Mouse (Mus musculus) heart, postnatal 0 days (tissue): ENCODE data around the gene Krtap5-2. TPM values are rescaled to one million over a fixed set of nuclear protein-coding genes. Genes with fewer than 3 reads are reported as not detected.
"Not testable (repeated sequence)": the region's sequence is repeated elsewhere in the genome, so short reads cannot be mapped to it uniquely, and the experiment has no call there.

Source experiments
- ATAC-seq: fragments of 200-750 bp; cut with Nextera tagmentation; 2 replicates; pipeline ENCODE4 v1.8.0; 2017; ENCODE audit warnings: low read depth, moderate number of reproducible peaks, moderate library complexity; ENCODE audit not compliant: insufficient read depth
- DNase-seq: peaks from one replicate; pipeline ENCODE4 v3.0.0-alpha.2; 2016; ENCODE audit warnings: low spot score
- H3K27ac ChIP-seq: fragments of 300-500 bp; sonication (generic); 2 replicates; pipeline ENCODE4 v1.5.1; 2014; ENCODE audit warnings: low read depth, mild to moderate bottlenecking
- H3K27me3 ChIP-seq: fragments of 300-500 bp; sonication (generic); 2 replicates; pipeline ENCODE4 v1.6.1; 2014; ENCODE audit warnings: low read length, mixed read lengths; ENCODE audit not compliant: control insufficient read depth, insufficient read depth
- H3K36me3 ChIP-seq: fragments of 300-500 bp; sonication (generic); replicated peaks from 2 replicates; pipeline ENCODE4 v1.6.1; 2014; ENCODE audit warnings: low read length, mixed read lengths; ENCODE audit not compliant: control insufficient read depth, insufficient read depth
- H3K4me1 ChIP-seq: fragments of 300-500 bp; sonication (generic); 2 replicates; pipeline ENCODE4 v1.6.1; 2014; ENCODE audit warnings: antibody characterized with exemption; ENCODE audit not compliant: control insufficient read depth, insufficient read depth
- H3K4me2 ChIP-seq: fragments of 300-500 bp; sonication (generic); 2 replicates; pipeline ENCODE4 v1.6.1; 2014; ENCODE audit warnings: low read depth, mild to moderate bottlenecking, low read length, moderate library complexity
- H3K4me3 ChIP-seq: fragments of 300-500 bp; sonication (generic); 2 replicates; pipeline ENCODE4 v1.5.1; 2014; ENCODE audit warnings: low read depth, low read length
- H3K9ac ChIP-seq: fragments of 300-500 bp; sonication (generic); replicated peaks from 2 replicates; pipeline ENCODE4 v1.6.1; 2014; ENCODE audit warnings: low read depth, low read length, mixed read lengths
- H3K9me3 ChIP-seq: fragments of 300-500 bp; sonication (generic); replicated peaks from 2 replicates; pipeline ENCODE4 v1.6.1; 2016; ENCODE audit warnings: low read length; ENCODE audit not compliant: control insufficient read depth
- CTCF ChIP-seq: IDR thresholded peaks from 2 replicates; pipeline ENCODE4 v1.5.1; 2016; ENCODE audit warnings: antibody characterized with exemption, control low read depth, low read depth
- EP300 ChIP-seq: IDR thresholded peaks from 2 replicates; pipeline ENCODE4 v1.6.1; 2016; ENCODE audit warnings: antibody characterized with exemption, low read depth
- WGBS: fragments of 180-500 bp; shearing (Covaris S2); extraction: QIAGEN DNeasy Blood & Tissue Kit; methylation state at CpG from one replicate; pipeline ENCODE4 v1.1.7; 2014; 5-methylcytosine and 5-hydroxymethylcytosine counted together
- polyA plus RNA-seq: library from polyadenylated mRNA; unstranded; fragments of >200 nt; fragmentation: Nextera tagmentation; extraction: Ambion mirVana; gene quantifications from 2 replicates; pipeline ENCODE4 v1.2.1, GENCODE M21; 2015
- total RNA-seq: library from RNA; depleted of rRNA; stranded (reverse); fragments of >200 nt; gene quantifications from 2 replicates; pipeline ENCODE4 v1.2.3, GENCODE M21; 2014; ENCODE audit warnings: low replicate concordance

Gene Krtap5-2
- total and polyA plus RNA-seq, 2 experiments from 2014 or later: not detected

DNA sequence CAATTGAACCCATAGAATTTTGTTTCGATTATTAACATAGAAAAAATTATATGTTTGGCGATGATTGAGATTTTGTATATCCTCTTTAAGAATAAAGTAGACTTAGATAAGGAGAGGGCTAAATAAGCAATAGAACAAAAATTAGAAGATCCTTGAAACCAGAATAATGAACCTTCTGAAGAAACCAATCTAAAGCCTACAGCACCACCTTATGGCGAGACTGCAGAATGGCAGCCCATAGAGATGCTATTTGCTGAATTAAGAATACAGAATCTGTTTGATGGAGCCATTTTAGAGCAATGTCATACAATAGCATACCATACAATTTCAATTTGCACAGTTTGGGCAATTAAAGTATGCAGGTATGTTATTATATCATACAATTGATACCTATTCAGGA lies 6.0 kb downstream of the Krtap5-2 start:
- no peak for TF ChIP-seq EP300
- peak; percentile 67 for TF ChIP-seq CTCF
- Histone ChIP-seq H3K9me3 (no peaks in the 10 kb centered on the region), H3K9ac (no peak overlapping the region), H3K4me2 (no peak overlapping the region), H3K36me3 (no peaks in the 10 kb centered on the region), H3K4me3 (no peak overlapping the region), H3K4me1 (no peaks in the 10 kb centered on the region), H3K27ac (no peak overlapping the region), H3K27me3 (no peaks in the 10 kb centered on the region)
- WGBS: 45% methylated on average over 3 of the region's 3 CpGs
- ATAC-seq: no peak
- peak; percentile 13 for DNase-seq

DNA sequence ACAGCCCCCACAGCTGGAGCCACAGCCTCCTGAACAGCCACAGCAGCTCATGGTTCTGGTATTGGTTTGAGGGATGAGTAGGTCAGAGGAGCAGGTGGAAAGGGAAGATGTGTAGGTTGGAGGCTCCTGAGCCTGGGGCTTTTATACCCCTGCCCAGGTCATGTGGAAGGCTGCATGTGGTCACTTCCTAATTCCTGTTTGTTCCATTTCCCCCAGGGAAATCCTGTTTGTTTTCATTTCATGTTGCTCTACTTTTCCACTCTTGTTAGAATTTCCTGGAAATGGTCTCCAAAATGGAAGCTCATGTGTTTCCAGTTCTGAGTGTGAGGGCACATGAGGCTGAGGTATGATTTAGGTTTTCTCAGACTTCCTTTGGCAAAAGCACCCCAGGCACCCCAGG lies 10.2 kb downstream of the Krtap5-2 start, which contains the start of gene Gm4553:
Gm4553 (minus strand) TSS at position 101 of the 400 bp plus-strand sequence.
- not testable (repeated sequence) for H3K9me3 ChIP-seq, H3K36me3 ChIP-seq, H3K9ac ChIP-seq, H3K27ac ChIP-seq, H3K4me3 ChIP-seq, ATAC-seq, H3K4me1 ChIP-seq, DNase-seq, H3K4me2 ChIP-seq, H3K27me3 ChIP-seq

DNA sequence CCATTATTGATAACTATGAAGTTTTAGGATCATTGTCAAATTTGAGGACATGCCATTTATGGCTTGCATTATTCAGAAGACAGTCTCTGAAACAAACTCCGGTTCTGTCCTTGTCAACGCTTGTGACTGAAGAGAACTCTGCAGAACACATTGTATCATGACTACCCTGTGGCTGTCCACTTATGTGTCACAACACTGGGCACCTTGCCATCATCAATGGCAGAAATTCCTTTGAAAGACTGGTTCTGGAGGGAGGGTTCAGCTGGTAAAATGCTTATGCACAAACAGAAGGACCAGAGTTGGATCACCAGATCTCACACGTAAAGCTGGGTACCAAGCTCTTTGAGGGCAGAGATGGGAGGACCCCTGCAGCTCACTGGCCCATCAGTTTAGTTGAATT lies 16.4 kb downstream of the Krtap5-2 start:
- no peak for DNase-seq
- H3K27me3 ChIP-seq: no peaks in the 10 kb centered on the region
- no peak for ATAC-seq
- no peak overlapping the region for H3K4me3 ChIP-seq
- TF ChIP-seq EP300: no peak
- TF ChIP-seq CTCF: no peak
- H3K4me1 ChIP-seq: no peaks in the 10 kb centered on the region
- no peaks in the 10 kb centered on the region for H3K9me3 ChIP-seq
- H3K27ac ChIP-seq: no peak overlapping the region
- no peaks in the 10 kb centered on the region for H3K36me3 ChIP-seq
- 81% methylated on average over 3 of the region's 3 CpGs for WGBS
- H3K9ac ChIP-seq: no peak overlapping the region
- H3K4me2 ChIP-seq: no peak overlapping the region

DNA sequence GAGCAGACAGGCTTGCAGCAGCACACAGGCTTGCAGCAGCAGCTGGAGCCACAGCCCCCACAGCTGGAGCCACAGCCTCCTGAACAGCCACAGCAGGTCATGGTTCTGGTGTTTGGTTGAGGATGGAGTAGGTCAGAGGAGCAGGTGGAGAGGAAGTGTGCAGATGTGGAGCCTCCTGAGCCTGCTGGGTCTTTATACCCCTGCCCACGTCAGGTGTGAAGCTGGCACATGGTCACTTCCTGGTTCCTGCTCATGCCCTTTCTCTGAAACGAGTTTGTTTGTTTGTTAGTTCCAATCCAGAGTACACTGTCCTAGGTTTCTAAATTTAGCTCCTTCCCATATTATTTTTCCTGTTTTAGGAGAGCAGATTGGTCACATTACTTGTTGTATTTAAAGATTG lies 18.8 kb downstream of the Krtap5-2 start, which contains the start of gene Gm29735:
Gm29735 (minus strand) TSS at position 101 of the 400 bp plus-strand sequence.
- WGBS: 26% methylated on average over 2 of the region's 2 CpGs
- H3K36me3 ChIP-seq, H3K9me3 ChIP-seq, H3K4me3 ChIP-seq, H3K4me2 ChIP-seq, H3K9ac ChIP-seq, DNase-seq, ATAC-seq, H3K27me3 ChIP-seq, H3K4me1 ChIP-seq, H3K27ac ChIP-seq: not testable (repeated sequence)

DNA sequence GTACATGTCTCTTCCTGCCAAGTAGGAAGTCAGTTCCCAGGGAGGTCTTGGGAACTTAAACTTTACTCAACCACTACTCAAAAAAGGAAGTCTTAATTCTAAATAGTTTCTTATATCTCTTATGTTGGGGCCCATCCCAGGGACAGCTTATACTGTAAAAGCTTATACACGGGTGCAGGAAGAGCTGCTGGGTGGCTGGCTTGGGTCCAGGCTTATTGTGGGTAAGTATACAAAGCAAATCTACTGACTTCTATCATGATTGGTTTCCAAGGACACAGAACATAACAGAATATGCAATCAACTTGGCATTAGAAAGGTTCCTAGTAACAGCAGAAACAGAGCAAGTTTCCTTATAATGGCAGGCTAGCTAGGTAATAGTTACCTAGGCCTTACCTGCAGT lies 20.5 kb downstream of the Krtap5-2 start:
- H3K9ac ChIP-seq: no peak overlapping the region
- TF ChIP-seq CTCF (no peak), EP300 (no peak)
- H3K4me2 ChIP-seq: no peak overlapping the region
- no peak overlapping the region for H3K4me3 ChIP-seq
- WGBS: 50% methylated on average over 1 of the region's 1 CpGs
- no peaks in the 10 kb centered on the region for H3K4me1 ChIP-seq
- H3K9me3 ChIP-seq: no peaks in the 10 kb centered on the region
- no peak for DNase-seq
- H3K36me3 ChIP-seq: no peaks in the 10 kb centered on the region
- ATAC-seq: no peak
- no peaks in the 10 kb centered on the region for H3K27me3 ChIP-seq
- no peak overlapping the region for H3K27ac ChIP-seq

DNA sequence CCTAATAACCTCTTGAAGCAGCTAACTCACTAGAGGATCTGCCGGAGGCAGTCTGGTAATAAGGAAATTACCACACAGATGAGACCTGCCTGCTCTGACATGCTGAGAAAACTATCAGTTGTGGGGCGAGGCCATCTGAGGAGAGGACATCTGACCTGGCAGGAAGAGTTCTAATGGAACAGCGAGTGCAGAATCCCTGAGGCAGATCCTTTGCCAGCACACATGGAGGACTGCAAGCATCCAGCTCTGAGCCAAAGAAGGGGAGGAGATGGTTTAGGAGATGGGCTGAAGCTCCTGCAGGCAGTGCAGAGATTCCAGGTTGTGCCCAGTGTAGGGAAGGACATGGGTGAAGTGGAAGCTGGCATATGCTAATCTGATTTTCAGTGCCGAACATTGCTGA lies 23.6 kb downstream of the Krtap5-2 start:
- Histone ChIP-seq H3K9me3 (no peaks in the 10 kb centered on the region), H3K9ac (no peak overlapping the region), H3K27ac (no peak overlapping the region), H3K4me3 (no peak overlapping the region), H3K4me2 (no peak overlapping the region), H3K4me1 (no peaks in the 10 kb centered on the region), H3K36me3 (no peaks in the 10 kb centered on the region), H3K27me3 (no peaks in the 10 kb centered on the region)
- WGBS: 72% methylated on average over 4 of the region's 4 CpGs
- no peak for ATAC-seq
- TF ChIP-seq EP300: no peak
- no peak for TF ChIP-seq CTCF
- DNase-seq: no peak
